Comparison of ENCODE assay signal across 9 mouse cellular contexts in genomic region chr5:112001742-112002701, GRCm38 (mm10).
A peak's percentile ranks its signal among the peaks of the same experiment; 100 is the strongest.
DNase-seq lines count a peak whose midpoint lies in the region; ATAC-seq and TF ChIP-seq lines count a peak whose summit lies in the region.
"Had no signal": no experiment of that assay in that cellular context is flagged by ENCODE, and none has a peak within 500 bp of the region (broad histone marks: within the 10 kb centered on the region; RNA-seq: fewer than 3 reads in every experiment).

No protein-coding gene starts in this region.

- 0 out of 2 replicates have a peak, but pooled peaks cover 6% of the 10 kb centered on the region for H3K4me1 ChIP-seq in lung, embryonic 15.5 days
- no peaks in the 10 kb centered on the region for H3K4me1 ChIP-seq in lung, adult 2 months (ENCODE audit: control insufficient read depth, insufficient read depth, low read length)
- peaks cover 7% of the 10 kb centered on the region; the same call in 1 of the 2 replicates for H3K4me1 ChIP-seq in limb, embryonic 11.5 days (ENCODE audit: control insufficient read depth, insufficient read depth, low read length)
- H3K4me1 ChIP-seq in stomach, embryonic 14.5 days (ENCODE audit: control insufficient read depth, insufficient read depth, low read length), result no peaks in the 10 kb centered on the region

- no peaks in the 10 kb centered on the region; the same call in 1 of the 2 replicates for H3K27me3 ChIP-seq in lung, embryonic 15.5 days
- peaks cover 5% of the 10 kb centered on the region; the same call in 1 of the 2 replicates for H3K27me3 ChIP-seq in limb, embryonic 11.5 days (ENCODE audit: control insufficient read depth, insufficient read depth, low read length)
- no peaks in the 10 kb centered on the region for H3K27me3 ChIP-seq in stomach, embryonic 14.5 days (ENCODE audit: control insufficient read depth, insufficient read depth, low read length)

- intact Hi-C loops in left cerebral cortex, postnatal 14 days (cut with DNase I), result no loop called here

- no peak overlapping the region for H3K27ac ChIP-seq in lung, embryonic 15.5 days
- H3K27ac ChIP-seq in limb, embryonic 11.5 days (replicated peaks; ENCODE audit: low read depth, low read length), result no peak overlapping the region
- no peak overlapping the region for H3K27ac ChIP-seq in stomach, embryonic 14.5 days (ENCODE audit: low read length)

- no peak overlapping the region for H3K4me2 ChIP-seq in lung, embryonic 15.5 days
- peak overlapping the region; percentile 23; the same call in 1 of the 2 replicates for H3K4me2 ChIP-seq in limb, embryonic 11.5 days (ENCODE audit: low read depth, severe bottlenecking)
- H3K4me2 ChIP-seq in stomach, embryonic 14.5 days (replicated peaks; ENCODE audit: low read depth, low read length), result no peak overlapping the region

- H3K4me3 ChIP-seq in lung, embryonic 15.5 days, result no peak overlapping the region
- no peak overlapping the region for H3K4me3 ChIP-seq in lung, adult 2 months (replicated peaks; ENCODE audit: extremely low read depth, low read depth, low read length)
- H3K4me3 ChIP-seq in limb, embryonic 11.5 days (ENCODE audit: low read depth, low read length), result no peak overlapping the region
- no peak overlapping the region for H3K4me3 ChIP-seq in stomach, embryonic 14.5 days (ENCODE audit: low read depth, low read length)

- no peaks in the 10 kb centered on the region; the same call in 1 of the 2 replicates for H3K9me3 ChIP-seq in lung, embryonic 15.5 days
- H3K9me3 ChIP-seq in limb, embryonic 11.5 days (ENCODE audit: control insufficient read depth, low read length), result no peaks in the 10 kb centered on the region
- 0 out of 2 replicates have a peak, but pooled peaks cover 3% of the 10 kb centered on the region for H3K9me3 ChIP-seq in stomach, embryonic 14.5 days (ENCODE audit: control insufficient read depth, low read depth, low read length)

- WGBS in lung, embryonic 15.5 days, result 30% methylated on average over 32 of the region's 32 CpGs
- WGBS in lung, adult 2 months, result 30% methylated on average over 32 of the region's 32 CpGs
- WGBS in limb, embryonic 11.5 days, result 7% methylated on average over 32 of the region's 32 CpGs
- WGBS in stomach, embryonic 14.5 days, result 28% methylated on average over 32 of the region's 32 CpGs

- H3K36me3 ChIP-seq in lung, embryonic 15.5 days, result no peaks in the 10 kb centered on the region
- no peaks in the 10 kb centered on the region for H3K36me3 ChIP-seq in limb, embryonic 11.5 days (ENCODE audit: control insufficient read depth, insufficient read depth, low read length)
- no peaks in the 10 kb centered on the region for H3K36me3 ChIP-seq in stomach, embryonic 14.5 days (ENCODE audit: control insufficient read depth, insufficient read depth, low read length)

- H3K9ac ChIP-seq in lung, embryonic 15.5 days, result no peak overlapping the region
- no peak overlapping the region for H3K9ac ChIP-seq in limb, embryonic 11.5 days (ENCODE audit: low read length)
- no peak overlapping the region for H3K9ac ChIP-seq in stomach, embryonic 14.5 days (replicated peaks; ENCODE audit: low read depth, low read length)

- DNase-seq in lung, adult 2 months, result no peak
- DNase-seq in forelimb bud, embryonic 11.5 days (ENCODE audit: low read depth, low spot score), result peak; percentile 55
- peak; percentile 53 for DNase-seq in limb, embryonic 11.5 days (ENCODE audit: low spot score)
- DNase-seq in adipocyte (ENCODE audit: low spot score), result no peak
- no peak for DNase-seq in left cerebral cortex, postnatal 14 days (ENCODE audit: low spot score in 2 of 2)
- DNase-seq in testis, postnatal 14 days (ENCODE audit: low spot score), result no peak

- no peak for TF ChIP-seq POLR2A in lung, adult 2 months (IDR thresholded peaks at IDR 0.05; ENCODE audit: borderline replicate concordance, extremely low read depth, low read depth, low read length)

- ATAC-seq in lung, embryonic 15.5 days (ENCODE audit: borderline replicate concordance, extremely low read depth, low FRiP score, low TSS enrichment), result 0 out of 2 replicates have a peak, but pooled peaks have one; percentile 42
- no peak for ATAC-seq in limb, embryonic 11.5 days (ENCODE audit: insufficient number of reproducible peaks, low FRiP score, low TSS enrichment, low read depth)
- ATAC-seq in stomach, embryonic 14.5 days (ENCODE audit: insufficient number of reproducible peaks, insufficient read depth, low FRiP score, low read depth), result 0 out of 2 replicates have a peak, but pooled peaks have one; percentile 28
- ATAC-seq: Patski had no signal

- TF ChIP-seq CTCF in lung, adult 2 months (IDR thresholded peaks at IDR 0.05; ENCODE audit: insufficient read depth, low read length), result no peak

Comparison
In these comparisons a context has a peak if more than half of its experiments do, and no peak if none do; other contexts are left out.
1. DNase-seq: peak in forelimb bud, embryonic 11.5 days (single experiment) and limb, embryonic 11.5 days (single experiment); none in lung, adult 2 months (single experiment), adipocyte (single experiment), left cerebral cortex, postnatal 14 days (0 of 2) and testis, postnatal 14 days (single experiment).